Mouse (Mus musculus): ENCODE data around the gene Cdh13. TPM values are rescaled to one million over a fixed set of nuclear protein-coding genes. Genes with fewer than 3 reads are reported as not detected.

The Cdh13 gene
- polyA plus RNA-seq, 1 experiment from 2014 or later = 44.4 TPM

DNA sequence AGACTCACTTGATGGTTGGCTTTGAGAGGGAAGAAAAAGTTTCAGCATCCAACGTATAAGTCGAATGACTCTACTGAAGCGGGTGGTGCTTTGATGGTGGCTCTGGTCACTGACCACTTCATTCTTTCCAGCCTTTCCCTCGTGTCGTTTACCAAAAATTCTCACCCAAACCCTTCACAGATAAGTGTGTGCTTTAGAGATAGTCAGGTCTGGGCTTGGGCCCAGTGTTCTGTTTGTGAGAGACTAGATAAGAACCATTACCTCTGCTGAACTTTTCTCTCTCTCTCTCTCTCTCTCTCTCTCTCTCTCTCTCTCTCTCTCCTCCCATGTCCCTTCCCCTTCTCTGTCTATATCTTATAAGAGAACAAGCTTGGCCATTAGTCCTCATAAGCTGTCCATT lies 342.9 kb downstream of the Cdh13 start:
- Histone ChIP-seq H3K4me3 (no peak overlapping the region), H3K4me2 (no peak overlapping the region), H3K9ac (no peak overlapping the region), H3K36me3 (no peaks in the 10 kb centered on the region), H3K9me3 (replicated peaks) (no peaks in the 10 kb centered on the region), H3K27me3 (replicated peaks) (no peaks in the 10 kb centered on the region), H3K27ac (ENCODE audit: poor library complexity, severe bottlenecking) (no peak overlapping the region), H3K4me1 (replicated peaks) (no peaks in the 10 kb centered on the region)
- ATAC-seq (ENCODE audit: insufficient number of reproducible peaks, low FRiP score) = peak; percentile 82
- WGBS = 46% methylated on average over 5 of the region's 5 CpGs

GRCm38 (mm10) chr8:118627737-118628136 lies 344.2 kb downstream of the Cdh13 start:
- Histone ChIP-seq H3K36me3 (no peaks in the 10 kb centered on the region), H3K27ac (ENCODE audit: poor library complexity, severe bottlenecking) (no peak overlapping the region), H3K4me3 (no peak overlapping the region), H3K4me2 (no peak overlapping the region), H3K9ac (no peak overlapping the region), H3K27me3 (replicated peaks) (no peaks in the 10 kb centered on the region), H3K9me3 (replicated peaks) (no peaks in the 10 kb centered on the region), H3K4me1 (replicated peaks) (no peaks in the 10 kb centered on the region)
- 76% methylated on average over 5 of the region's 5 CpGs for WGBS
- ATAC-seq (ENCODE audit: insufficient number of reproducible peaks, low FRiP score) = peak; percentile 58; the same call in 1 of the 2 replicates

DNA sequence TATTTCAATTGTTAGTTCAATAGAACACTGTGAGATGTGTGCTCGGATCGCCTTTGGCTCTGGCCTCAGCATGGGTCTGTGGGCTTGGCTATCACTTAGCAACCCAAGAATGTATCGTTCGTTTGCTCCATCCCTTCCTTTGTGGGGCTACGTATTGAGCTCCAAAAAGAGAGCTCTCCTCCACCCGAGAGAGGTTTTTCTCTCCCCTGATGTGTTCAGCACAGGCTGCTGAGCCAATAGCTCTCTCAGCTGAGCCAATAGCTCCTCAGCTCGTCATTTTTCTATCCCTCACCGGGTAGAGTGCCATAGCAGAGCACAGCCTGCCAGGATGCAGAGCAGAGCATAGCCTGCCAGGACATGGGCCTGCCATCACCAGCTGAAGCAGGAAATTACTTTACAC lies 345.2 kb downstream of the Cdh13 start:
- Histone ChIP-seq H3K4me3 (no peak overlapping the region), H3K27me3 (replicated peaks) (no peaks in the 10 kb centered on the region), H3K36me3 (no peaks in the 10 kb centered on the region), H3K9ac (no peak overlapping the region), H3K4me2 (no peak overlapping the region), H3K9me3 (replicated peaks) (no peaks in the 10 kb centered on the region), H3K4me1 (replicated peaks) (no peaks in the 10 kb centered on the region), H3K27ac (ENCODE audit: poor library complexity, severe bottlenecking) (no peak overlapping the region)
- no peak for ATAC-seq (ENCODE audit: insufficient number of reproducible peaks, low FRiP score)
- 86% methylated on average over 8 of the region's 8 CpGs for WGBS

GRCm38 (mm10) chr8:118635296-118636060 lies 351.9 kb downstream of the Cdh13 start:
- WGBS = 71% methylated on average over 22 of the region's 22 CpGs
- Histone ChIP-seq H3K4me1 (replicated peaks) (no peaks in the 10 kb centered on the region), H3K4me2 (no peak overlapping the region), H3K27me3 (replicated peaks) (no peaks in the 10 kb centered on the region), H3K9ac (no peak overlapping the region), H3K4me3 (no peak overlapping the region), H3K36me3 (no peaks in the 10 kb centered on the region), H3K9me3 (replicated peaks) (no peaks in the 10 kb centered on the region), H3K27ac (ENCODE audit: poor library complexity, severe bottlenecking) (no peak overlapping the region)
- no peak for ATAC-seq (ENCODE audit: insufficient number of reproducible peaks, low FRiP score)

DNA sequence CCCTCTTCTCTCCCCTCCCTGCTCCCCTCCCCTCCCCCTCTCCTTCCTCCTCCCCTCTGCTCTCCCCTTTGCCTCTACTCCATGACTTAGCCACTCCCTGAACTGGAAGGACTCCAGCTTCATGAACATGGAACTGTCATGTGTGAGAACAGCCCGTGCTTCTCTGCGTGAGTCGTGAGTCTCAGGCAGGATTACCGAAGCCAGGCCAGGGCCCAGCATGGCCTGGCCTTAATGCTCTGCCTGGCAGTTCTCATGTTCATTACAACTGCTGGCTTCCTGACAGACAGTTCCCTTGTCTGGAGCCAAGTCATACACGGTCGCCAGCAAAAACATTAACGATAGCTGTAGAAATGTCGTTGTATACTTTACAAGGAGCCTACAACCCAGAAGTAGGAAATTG lies 356.1 kb downstream of the Cdh13 start:
- no peaks in the 10 kb centered on the region for H3K36me3 ChIP-seq
- no peaks in the 10 kb centered on the region for H3K9me3 ChIP-seq (replicated peaks)
- H3K4me3 ChIP-seq = no peak overlapping the region
- no peak overlapping the region for H3K27ac ChIP-seq (ENCODE audit: poor library complexity, severe bottlenecking)
- H3K4me1 ChIP-seq (replicated peaks) = no peaks in the 10 kb centered on the region
- no peak overlapping the region for H3K4me2 ChIP-seq
- WGBS = 79% methylated on average over 8 of the region's 8 CpGs
- H3K9ac ChIP-seq = no peak overlapping the region
- no peaks in the 10 kb centered on the region for H3K27me3 ChIP-seq (replicated peaks)
- no peak for ATAC-seq (ENCODE audit: insufficient number of reproducible peaks, low FRiP score)

GRCm38 (mm10) chr8:118641799-118642198 lies 358.3 kb downstream of the Cdh13 start:
- ATAC-seq (ENCODE audit: insufficient number of reproducible peaks, low FRiP score) = no peak
- WGBS = 78% methylated on average over 4 of the region's 4 CpGs
- Histone ChIP-seq H3K4me3 (no peak overlapping the region), H3K4me1 (replicated peaks) (no peaks in the 10 kb centered on the region), H3K4me2 (no peak overlapping the region), H3K36me3 (no peaks in the 10 kb centered on the region), H3K27ac (ENCODE audit: poor library complexity, severe bottlenecking) (no peak overlapping the region), H3K9me3 (replicated peaks) (no peaks in the 10 kb centered on the region), H3K9ac (no peak overlapping the region), H3K27me3 (replicated peaks) (no peaks in the 10 kb centered on the region)

DNA sequence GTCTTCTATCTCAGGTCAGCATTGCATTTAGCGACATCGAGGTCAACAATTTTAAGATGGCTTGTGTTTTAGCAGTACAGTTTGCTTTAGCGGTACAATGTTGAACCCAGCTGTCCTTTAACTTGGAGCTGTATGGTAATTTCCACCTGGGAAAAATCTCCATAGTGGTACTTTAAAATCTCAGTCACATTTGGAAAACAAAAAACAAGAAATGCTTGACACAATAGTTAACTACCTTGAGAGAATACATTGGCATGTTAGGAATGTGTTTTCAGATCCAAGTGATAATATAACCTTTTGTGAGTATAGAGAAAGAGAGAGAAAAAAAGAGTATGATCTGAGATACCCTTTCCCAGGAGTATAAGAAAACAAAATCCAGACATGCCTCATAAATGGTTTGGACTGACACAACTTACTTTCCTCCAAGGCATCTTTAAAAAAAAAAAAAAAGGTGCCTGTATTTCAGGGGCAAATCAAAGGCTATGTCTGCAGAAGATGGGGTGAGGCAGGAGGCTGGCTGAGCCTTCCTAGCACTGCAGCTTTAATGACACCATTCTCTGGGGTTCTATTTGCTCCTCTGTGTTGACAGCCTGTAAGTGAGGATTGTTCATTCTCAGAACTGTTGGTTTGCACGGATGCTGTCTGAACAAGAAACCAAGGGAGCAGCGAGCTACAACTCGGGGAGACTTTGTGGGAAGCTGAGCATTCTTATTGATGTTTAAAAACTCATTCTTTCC lies 365.4 kb downstream of the Cdh13 start:
- H3K4me1 ChIP-seq (replicated peaks) = peaks cover 12% of the 10 kb centered on the region
- no peak overlapping the region for H3K9ac ChIP-seq
- H3K27ac ChIP-seq (ENCODE audit: poor library complexity, severe bottlenecking) = no peak overlapping the region
- no peaks in the 10 kb centered on the region for H3K9me3 ChIP-seq (replicated peaks)
- H3K4me2 ChIP-seq = no peak overlapping the region
- no peaks in the 10 kb centered on the region for H3K36me3 ChIP-seq
- no peaks in the 10 kb centered on the region for H3K27me3 ChIP-seq (replicated peaks)
- no peak for ATAC-seq (ENCODE audit: insufficient number of reproducible peaks, low FRiP score)
- no peak overlapping the region for H3K4me3 ChIP-seq
- WGBS = 70% methylated on average over 6 of the region's 6 CpGs

DNA sequence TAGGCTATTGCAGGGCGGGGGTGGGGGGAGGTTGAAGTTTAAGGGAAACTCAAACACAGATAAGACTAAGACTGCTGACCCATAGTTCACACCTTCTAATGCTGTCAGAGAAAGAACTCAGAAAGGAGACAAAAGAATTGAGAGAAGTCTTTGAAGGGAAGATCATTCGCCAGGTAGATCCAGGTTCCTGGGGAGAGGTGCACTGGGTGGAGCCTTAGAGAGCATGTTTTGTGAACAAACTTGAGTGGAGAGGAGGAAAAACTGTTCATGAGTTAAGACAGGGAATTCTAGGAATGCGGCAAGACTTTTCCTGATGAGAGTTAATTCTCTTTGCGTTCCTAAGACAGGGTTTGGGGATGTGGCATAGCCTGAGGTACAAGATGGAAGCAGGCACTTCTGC lies 366.4 kb downstream of the Cdh13 start:
- Histone ChIP-seq H3K9ac (no peak overlapping the region), H3K27me3 (replicated peaks) (no peaks in the 10 kb centered on the region), H3K4me2 (no peak overlapping the region), H3K36me3 (no peaks in the 10 kb centered on the region), H3K27ac (ENCODE audit: poor library complexity, severe bottlenecking) (no peak overlapping the region), H3K9me3 (replicated peaks) (no peaks in the 10 kb centered on the region), H3K4me1 (replicated peaks) (peaks cover 22% of the 10 kb centered on the region), H3K4me3 (no peak overlapping the region)
- ATAC-seq (ENCODE audit: insufficient number of reproducible peaks, low FRiP score) = no peak
- WGBS = 80% methylated on average over 4 of the region's 4 CpGs

DNA sequence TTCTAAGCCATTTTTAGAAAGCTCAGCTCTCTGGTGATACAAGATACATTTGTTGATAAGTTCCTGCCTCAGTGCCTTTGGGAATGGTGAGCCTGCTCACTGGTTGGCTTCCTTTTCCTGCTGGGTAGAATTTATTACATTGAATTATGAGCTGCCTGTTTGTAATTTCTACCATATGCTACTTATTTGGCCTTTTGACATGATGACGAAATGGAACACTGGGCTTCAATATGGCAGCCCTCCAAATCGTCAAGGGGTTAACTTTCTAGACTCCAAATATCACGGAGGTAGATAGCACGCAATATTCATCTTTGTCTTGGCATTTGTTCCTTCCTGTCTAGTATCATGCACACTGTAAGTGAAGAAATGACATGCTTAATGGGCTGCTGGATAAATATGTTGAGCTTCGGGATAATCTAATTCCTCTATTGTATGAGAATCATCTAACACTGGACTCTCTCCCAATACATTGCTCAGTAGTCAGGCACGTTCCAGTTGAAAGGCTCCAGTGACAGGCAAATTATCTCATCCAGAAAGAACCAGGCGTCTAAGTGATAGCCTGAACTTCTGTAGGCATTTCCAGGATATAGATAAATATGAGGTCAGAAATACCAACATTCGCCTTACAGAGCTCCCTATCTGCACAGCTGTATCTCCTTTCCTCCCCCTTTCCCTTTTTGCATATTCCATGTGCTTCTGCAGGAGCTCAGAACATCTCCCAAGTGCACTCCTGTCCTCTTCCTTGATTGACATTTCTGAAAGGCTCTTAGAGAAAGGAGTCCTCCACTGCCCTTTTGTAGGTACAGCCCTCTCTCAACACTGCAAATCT lies 378.7 kb downstream of the Cdh13 start:
- Histone ChIP-seq H3K36me3 (no peaks in the 10 kb centered on the region), H3K9ac (no peak overlapping the region), H3K4me2 (no peak overlapping the region), H3K4me3 (no peak overlapping the region), H3K4me1 (replicated peaks) (peaks cover 12% of the 10 kb centered on the region; the same call in 1 of the 2 replicates), H3K27ac (ENCODE audit: poor library complexity, severe bottlenecking) (no peak overlapping the region), H3K27me3 (replicated peaks) (no peaks in the 10 kb centered on the region), H3K9me3 (replicated peaks) (peaks cover 6% of the 10 kb centered on the region)
- peak; percentile 73 for ATAC-seq (ENCODE audit: insufficient number of reproducible peaks, low FRiP score)
- 27% methylated on average over 8 of the region's 8 CpGs for WGBS

- no peak for ATAC-seq (ENCODE audit: insufficient number of reproducible peaks, low FRiP score)
- 80% methylated on average over 5 of the region's 5 CpGs for WGBS
Observed at GRCm38 (mm10) chr8:118665081-118665480, 381.5 kb downstream of the Cdh13 start.

DNA sequence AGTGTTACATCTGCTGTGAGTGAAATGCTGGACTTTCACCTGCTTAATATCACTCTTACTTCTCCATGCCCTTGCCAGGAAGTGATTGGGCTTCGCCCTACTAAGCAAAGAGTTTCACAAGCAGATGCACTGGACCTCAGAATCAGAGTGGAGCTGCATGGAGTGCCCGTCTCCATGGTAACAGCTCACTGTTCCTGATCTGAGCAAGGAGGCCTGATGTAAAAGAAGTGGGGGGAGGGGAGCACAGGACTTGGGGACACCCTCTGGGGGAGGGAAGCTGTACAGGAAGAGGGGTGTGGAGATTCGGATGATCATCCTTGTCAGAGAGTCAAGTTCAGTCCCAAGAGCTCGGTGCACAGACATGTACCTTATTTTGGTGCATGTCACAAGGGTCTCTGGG lies 384.2 kb downstream of the Cdh13 start:
- Histone ChIP-seq H3K4me3 (no peak overlapping the region), H3K4me2 (no peak overlapping the region), H3K4me1 (replicated peaks) (0 out of 2 replicates have a peak, but pooled peaks cover 7% of the 10 kb centered on the region), H3K27me3 (replicated peaks) (no peaks in the 10 kb centered on the region), H3K27ac (ENCODE audit: poor library complexity, severe bottlenecking) (no peak overlapping the region), H3K9ac (no peak overlapping the region), H3K36me3 (no peaks in the 10 kb centered on the region), H3K9me3 (replicated peaks) (peaks cover 6% of the 10 kb centered on the region)
- 81% methylated on average over 4 of the region's 4 CpGs for WGBS
- ATAC-seq (ENCODE audit: insufficient number of reproducible peaks, low FRiP score) = no peak

More at GRCm38 (mm10) chr8:118665081-118665480, 381.5 kb downstream of the Cdh13 start:
- Histone ChIP-seq H3K27ac (ENCODE audit: poor library complexity, severe bottlenecking) (no peak overlapping the region), H3K4me3 (no peak overlapping the region), H3K4me1 (replicated peaks) (peaks cover 12% of the 10 kb centered on the region; the same call in 1 of the 2 replicates), H3K4me2 (no peak overlapping the region), H3K9ac (no peak overlapping the region), H3K9me3 (replicated peaks) (peaks cover 6% of the 10 kb centered on the region), H3K36me3 (no peaks in the 10 kb centered on the region), H3K27me3 (replicated peaks) (no peaks in the 10 kb centered on the region)
